Mouse (Mus musculus) lung, embryonic 14.5 days (tissue): Measurements from ENCODE around the gene Psmd8. TPM values are rescaled to one million over a fixed set of nuclear protein-coding genes. Genes with fewer than 3 reads are reported as not detected.
"Not testable (repeated sequence)": the region's sequence is repeated elsewhere in the genome, so short reads cannot be mapped to it uniquely, and the experiment has no call there.

ENCODE experiments used
- ATAC-seq: fragments of 200-750 bp; cut with Nextera tagmentation; 2 replicates; pipeline ENCODE4 v1.8.0; 2017; ENCODE audit warnings: mild to moderate bottlenecking, moderate TSS enrichment, moderate library complexity; ENCODE audit not compliant: insufficient read depth
- DNase-seq: peaks from one replicate; pipeline ENCODE4 v3.0.0-alpha.2; 2015
- H3K27ac ChIP-seq: fragments of 300-500 bp; sonication (generic); 2 replicates; pipeline ENCODE4 v1.5.1; 2014; ENCODE audit warnings: low read depth, mild to moderate bottlenecking, moderate library complexity
- H3K27me3 ChIP-seq: fragments of 300-500 bp; sonication (generic); 2 replicates; pipeline ENCODE4 v1.6.1; 2014; ENCODE audit warnings: low read length, control low read depth; ENCODE audit not compliant: insufficient read depth
- H3K36me3 ChIP-seq: fragments of 300-500 bp; sonication (generic); 2 replicates; pipeline ENCODE4 v1.6.1; 2014; ENCODE audit warnings: control low read depth; ENCODE audit not compliant: insufficient read depth
- H3K4me1 ChIP-seq: fragments of 300-500 bp; sonication (generic); 2 replicates; pipeline ENCODE4 v1.6.1; 2014; ENCODE audit warnings: antibody characterized with exemption, control low read depth; ENCODE audit not compliant: insufficient read depth
- H3K4me2 ChIP-seq: fragments of 300-500 bp; sonication (generic); 2 replicates; pipeline ENCODE4 v1.6.1; 2014; ENCODE audit warnings: mild to moderate bottlenecking
- H3K4me3 ChIP-seq: fragments of 300-500 bp; sonication (generic); 2 replicates; pipeline ENCODE4 v1.5.1; 2014; ENCODE audit warnings: low read depth, low read length
- H3K9ac ChIP-seq: fragments of 300-500 bp; sonication (generic); 2 replicates; pipeline ENCODE4 v1.6.1; 2014
- H3K9me3 ChIP-seq: fragments of 300-500 bp; sonication (generic); 2 replicates; pipeline ENCODE4 v1.6.1; 2016; ENCODE audit warnings: low read depth, low read length, control low read depth
- CTCF ChIP-seq: IDR thresholded peaks from 2 replicates; pipeline ENCODE4 v1.5.1; 2016; ENCODE audit warnings: antibody characterized with exemption, low read depth
- WGBS: fragments of 180-500 bp; shearing (Covaris S2); extraction: QIAGEN DNeasy Blood & Tissue Kit; methylation state at CpG from one replicate; pipeline ENCODE4 v1.1.7; 2014; 5-methylcytosine and 5-hydroxymethylcytosine counted together
- polyA plus RNA-seq: library from polyadenylated mRNA; unstranded; fragments of >200 nt; fragmentation: Nextera tagmentation; extraction: Ambion mirVana; gene quantifications from 2 replicates; pipeline ENCODE4 v1.2.1, GENCODE M21; 2014

The Psmd8 gene
- polyA plus RNA-seq, 1 experiment from 2014 or later, result 285 TPM

GRCm38 (mm10) chr7:29146625-29147367 is 33.7 kb downstream of the Psmd8 start:
- Histone ChIP-seq H3K27ac (no peak overlapping the region), H3K4me3 (no peak overlapping the region), H3K4me2 (no peak overlapping the region), H3K36me3 (no peaks in the 10 kb centered on the region), H3K9me3 (no peaks in the 10 kb centered on the region), H3K4me1 (no peaks in the 10 kb centered on the region), H3K27me3 (no peaks in the 10 kb centered on the region), H3K9ac (no peak overlapping the region)
- TF ChIP-seq CTCF, result no peak
- no peak for DNase-seq
- no peak for ATAC-seq
- 65% methylated on average over 7 of the region's 7 CpGs for WGBS

- Histone ChIP-seq H3K4me2 (no peak overlapping the region), H3K4me1 (no peaks in the 10 kb centered on the region), H3K4me3 (no peak overlapping the region), H3K36me3 (no peaks in the 10 kb centered on the region), H3K9me3 (no peaks in the 10 kb centered on the region), H3K27ac (no peak overlapping the region), H3K27me3 (no peaks in the 10 kb centered on the region), H3K9ac (no peak overlapping the region)
- DNase-seq (no peak), ATAC-seq (no peak)
- TF ChIP-seq CTCF, result no peak
- 86% methylated on average over 4 of the region's 4 CpGs for WGBS
Observed at GRCm38 (mm10) chr7:29144006-29144405, 36.5 kb downstream of the Psmd8 start.

GRCm38 (mm10) chr7:29141416-29141815 is 39.1 kb downstream of the Psmd8 start:
- H3K4me2 ChIP-seq, result no peak overlapping the region
- ATAC-seq, result no peak
- H3K27ac ChIP-seq, result no peak overlapping the region
- H3K9ac ChIP-seq, result no peak overlapping the region
- no peaks in the 10 kb centered on the region for H3K9me3 ChIP-seq
- no peak for TF ChIP-seq CTCF
- DNase-seq, result no peak
- no peaks in the 10 kb centered on the region for H3K27me3 ChIP-seq
- H3K4me3 ChIP-seq, result no peak overlapping the region
- 65% methylated on average over 8 of the region's 8 CpGs for WGBS
- H3K36me3 ChIP-seq, result no peaks in the 10 kb centered on the region
- no peaks in the 10 kb centered on the region for H3K4me1 ChIP-seq

GRCm38 (mm10) chr7:29139237-29139636 is 41.3 kb downstream of the Psmd8 start:
- not testable (repeated sequence) for H3K9me3 ChIP-seq, H3K9ac ChIP-seq, H3K4me2 ChIP-seq, DNase-seq, H3K27ac ChIP-seq, ATAC-seq, H3K4me3 ChIP-seq, H3K4me1 ChIP-seq, H3K36me3 ChIP-seq, H3K27me3 ChIP-seq
- WGBS, result 84% methylated on average over 3 of the region's 4 CpGs

GRCm38 (mm10) chr7:29137429-29137828 is 43.1 kb downstream of the Psmd8 start:
- TF ChIP-seq CTCF, result no peak
- 33% methylated on average over 16 of the region's 16 CpGs for WGBS
- no peak for DNase-seq
- ATAC-seq, result no peak
- Histone ChIP-seq H3K9ac (no peak overlapping the region), H3K27ac (no peak overlapping the region), H3K27me3 (no peaks in the 10 kb centered on the region), H3K9me3 (no peaks in the 10 kb centered on the region), H3K36me3 (no peaks in the 10 kb centered on the region), H3K4me1 (no peaks in the 10 kb centered on the region), H3K4me2 (no peak overlapping the region), H3K4me3 (no peak overlapping the region)

GRCm38 (mm10) chr7:29134693-29135386 is 45.7 kb downstream of the Psmd8 start, which contains the start of gene Rasgrp4:
Rasgrp4 (plus strand) TSS chr7:29134851.
- H3K4me3 ChIP-seq, result peak within 1 kb of the TSS; percentile 18
- H3K4me1 ChIP-seq, result no peaks in the 10 kb centered on the region
- ATAC-seq, result peak; percentile 65; the same call in 1 of the 2 replicates
- 0% methylated on average over 17 of the region's 20 CpGs for WGBS
- H3K27ac ChIP-seq, result no peak within 1 kb of the TSS
- no peaks in the 10 kb centered on the region for H3K9me3 ChIP-seq
- peak; percentile 62 for DNase-seq
- H3K36me3 ChIP-seq, result no peaks in the 10 kb centered on the region
- no peak for TF ChIP-seq CTCF
- H3K27me3 ChIP-seq, result no peaks in the 10 kb centered on the region
- peak within 1 kb of the TSS; percentile 59 for H3K4me2 ChIP-seq
- H3K9ac ChIP-seq, result peak within 1 kb of the TSS; percentile 29; the same call in 1 of the 2 replicates

GRCm38 (mm10) chr7:29134230-29134629 is 46.3 kb downstream of the Psmd8 start:
- DNase-seq, result no peak
- Histone ChIP-seq H3K36me3 (no peaks in the 10 kb centered on the region), H3K9me3 (no peaks in the 10 kb centered on the region), H3K9ac (peak overlapping the region; percentile 29; the same call in 1 of the 2 replicates), H3K4me3 (peak overlapping the region; percentile 18), H3K4me1 (no peaks in the 10 kb centered on the region), H3K27me3 (no peaks in the 10 kb centered on the region), H3K27ac (no peak overlapping the region), H3K4me2 (peak overlapping the region; percentile 59)
- TF ChIP-seq CTCF, result no peak
- ATAC-seq, result no peak
- 3% methylated on average over 4 of the region's 4 CpGs for WGBS
